Mouse (Mus musculus): Measurements from ENCODE around the gene Zfp712. TPM values are rescaled to one million over a fixed set of nuclear protein-coding genes. Genes with fewer than 3 reads are reported as not detected.

Zfp712 gene
- polyA plus RNA-seq (2015; fragmentation: Nextera tagmentation; extraction: Ambion mirVana) = 4.5 and 5.5 TPM in 2 replicates

GRCm38 (mm10) chr13:67060786-67061358 is at the start of gene Zfp712:
Gene Zfp712, minus strand, starts transcription at chr13:67061170.
- no peaks in the 10 kb centered on the region for H3K36me3 ChIP-seq
- peak within 1 kb of the TSS; percentile 83 for H3K9ac ChIP-seq
- H3K4me2 ChIP-seq = peak within 1 kb of the TSS; percentile 79
- H3K27me3 ChIP-seq = no peaks in the 10 kb centered on the region
- H3K4me1 ChIP-seq = peaks cover 4% of the 10 kb centered on the region; the same call in 1 of the 2 replicates
- under 1% methylated on average over 27 of the region's 27 CpGs for WGBS
- peak within 1 kb of the TSS; percentile 71 for H3K4me3 ChIP-seq
- H3K9me3 ChIP-seq = no peaks in the 10 kb centered on the region
- ATAC-seq (ENCODE audit: insufficient number of reproducible peaks, insufficient read depth, low FRiP score, low TSS enrichment, low read depth) = peak; percentile 92
- peak within 1 kb of the TSS; percentile 91 for H3K27ac ChIP-seq

GRCm38 (mm10) chr13:67108821-67109206 is 47.8 kb upstream of the Zfp712 start:
- H3K4me2 ChIP-seq = peak overlapping the region; percentile 69
- H3K4me3 ChIP-seq = peak overlapping the region; percentile 64
- peak; percentile 50 for ATAC-seq (ENCODE audit: insufficient number of reproducible peaks, insufficient read depth, low FRiP score, low TSS enrichment, low read depth)
- H3K27me3 ChIP-seq = no peaks in the 10 kb centered on the region
- H3K27ac ChIP-seq = no peak overlapping the region; the same call in 1 of the 2 replicates
- H3K9ac ChIP-seq = 0 out of 2 replicates have a peak overlapping the region, but pooled peaks have one; percentile 36
- H3K4me1 ChIP-seq = peaks cover 6% of the 10 kb centered on the region
- WGBS = 6% methylated on average over 9 of the region's 9 CpGs
- 0 out of 2 replicates have a peak, but pooled peaks cover 8% of the 10 kb centered on the region for H3K9me3 ChIP-seq
- H3K36me3 ChIP-seq = peaks cover 14% of the 10 kb centered on the region

DNA sequence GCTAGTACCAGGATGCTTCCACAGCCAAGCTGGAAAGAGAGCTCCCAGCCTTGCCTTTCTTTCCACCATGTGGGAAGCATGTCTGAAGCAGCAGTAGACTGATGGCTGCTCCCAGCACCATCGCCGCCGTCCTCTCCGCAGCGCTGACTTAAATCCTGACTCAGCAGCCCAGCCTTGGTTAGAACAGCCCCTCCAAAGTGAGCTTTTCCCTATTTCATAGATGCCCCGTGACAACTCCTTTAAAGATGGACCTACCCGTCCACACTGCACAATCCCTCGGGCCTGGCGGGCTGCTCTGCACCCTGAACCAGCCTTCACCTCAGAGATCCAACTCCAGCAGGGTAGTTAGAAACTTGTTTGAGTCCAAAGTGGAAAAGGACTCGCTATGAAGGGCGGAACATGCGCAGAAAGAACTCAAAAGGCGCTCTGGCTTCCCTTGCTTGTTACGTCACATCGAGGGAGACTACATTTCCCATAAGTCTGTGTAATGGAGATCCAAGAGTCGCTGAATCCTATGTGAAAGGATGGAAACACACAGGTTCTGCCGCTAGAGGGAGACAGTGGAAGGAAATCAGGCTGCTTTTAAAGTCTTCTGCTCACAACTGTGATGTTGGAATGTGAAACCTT is 47.3 kb upstream of the Zfp712 start, which contains the start of gene Gm28557:
TSS of gene Gm28557 (minus strand) at position 411 of the 627 bp plus-strand sequence.
- Histone ChIP-seq H3K36me3 (peaks cover 14% of the 10 kb centered on the region), H3K4me3 (peak within 1 kb of the TSS; percentile 64), H3K4me1 (peaks cover 6% of the 10 kb centered on the region), H3K4me2 (peak within 1 kb of the TSS; percentile 69), H3K9me3 (0 out of 2 replicates have a peak, but pooled peaks cover 8% of the 10 kb centered on the region), H3K9ac (peak within 1 kb of the TSS; percentile 86), H3K27ac (peak within 1 kb of the TSS; percentile 92), H3K27me3 (no peaks in the 10 kb centered on the region)
- peak; percentile 95 for ATAC-seq (ENCODE audit: insufficient number of reproducible peaks, insufficient read depth, low FRiP score, low TSS enrichment, low read depth)
- under 1% methylated on average over 17 of the region's 17 CpGs for WGBS

DNA sequence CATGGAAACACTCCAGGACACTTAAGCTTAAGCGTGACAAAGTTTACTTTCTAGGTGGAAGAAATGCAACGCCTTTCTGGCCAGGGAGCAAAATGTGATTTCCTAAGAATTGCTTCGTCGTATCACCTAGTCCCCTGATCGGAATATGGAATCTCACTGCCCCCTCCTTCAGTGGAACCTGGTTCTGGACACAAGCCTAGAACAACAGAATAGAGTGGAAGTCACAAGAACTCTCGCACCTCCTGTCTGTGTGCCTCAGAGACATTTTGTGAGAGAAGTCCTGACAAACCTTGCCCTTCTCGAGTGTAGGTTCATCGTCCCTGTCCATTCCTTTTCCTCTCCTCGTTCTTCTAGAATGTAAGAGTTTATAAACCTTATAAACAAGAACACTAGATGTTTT is 46.7 kb upstream of the Zfp712 start:
- Histone ChIP-seq H3K27me3 (no peaks in the 10 kb centered on the region), H3K36me3 (peaks cover 14% of the 10 kb centered on the region), H3K4me2 (peak overlapping the region; percentile 69), H3K4me1 (peaks cover 6% of the 10 kb centered on the region), H3K9me3 (0 out of 2 replicates have a peak, but pooled peaks cover 8% of the 10 kb centered on the region), H3K9ac (peak overlapping the region; percentile 86), H3K27ac (peak overlapping the region; percentile 92), H3K4me3 (peak overlapping the region; percentile 64)
- WGBS = 65% methylated on average over 9 of the region's 9 CpGs
- ATAC-seq (ENCODE audit: insufficient number of reproducible peaks, insufficient read depth, low FRiP score, low TSS enrichment, low read depth) = no peak

DNA sequence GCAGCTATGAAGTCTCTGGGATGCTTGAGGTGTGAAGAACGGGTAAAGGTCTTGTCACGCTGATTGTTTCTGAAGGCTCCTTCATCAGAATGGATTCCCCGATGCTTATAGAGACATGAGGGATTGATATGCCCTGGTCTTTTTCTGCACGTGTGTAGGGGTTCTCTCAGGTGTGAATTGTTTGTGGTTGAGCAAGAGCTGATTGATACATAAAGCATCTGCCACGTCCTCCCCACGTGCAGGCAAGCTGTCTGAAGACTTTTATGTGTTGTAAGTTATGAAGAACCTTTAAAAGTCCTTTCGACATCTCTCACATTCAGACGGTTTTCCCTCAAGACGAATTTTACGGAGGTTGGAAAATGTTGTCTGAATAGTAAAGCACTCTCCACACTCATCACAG is 36.9 kb upstream of the Zfp712 start, which contains the start of gene Zfp708:
TSS of gene Zfp708 (minus strand) at position 101 of the 400 bp plus-strand sequence.
- Histone ChIP-seq H3K9ac (no peak within 1 kb of the TSS), H3K4me1 (no peaks in the 10 kb centered on the region), H3K4me2 (no peak within 1 kb of the TSS), H3K9me3 (no peaks in the 10 kb centered on the region), H3K27ac (no peak within 1 kb of the TSS), H3K27me3 (no peaks in the 10 kb centered on the region), H3K36me3 (peaks cover 11% of the 10 kb centered on the region; the same call in 1 of the 2 replicates), H3K4me3 (no peak within 1 kb of the TSS)
- 86% methylated on average over 10 of the region's 10 CpGs for WGBS
- no peak for ATAC-seq (ENCODE audit: insufficient number of reproducible peaks, insufficient read depth, low FRiP score, low TSS enrichment, low read depth)

DNA sequence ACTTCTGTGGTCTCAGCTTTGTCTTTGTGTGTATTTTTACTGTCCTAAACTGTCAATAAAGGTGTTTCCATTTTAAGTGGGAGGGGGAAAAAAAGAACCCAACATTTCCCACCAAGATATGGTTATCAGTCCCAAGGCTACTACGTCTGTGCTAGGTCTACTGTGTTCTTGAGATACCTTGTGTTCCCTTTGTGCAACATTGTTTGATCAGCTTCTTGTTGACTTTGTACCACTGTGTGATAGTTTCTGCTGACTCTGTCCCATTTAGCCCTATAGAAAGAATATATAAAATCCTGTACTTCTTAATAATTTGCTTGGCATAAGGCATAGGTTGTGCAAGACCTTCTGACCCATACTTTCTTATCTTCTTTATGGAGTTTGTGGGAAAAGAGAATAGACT is 29.2 kb upstream of the Zfp712 start:
- no peaks in the 10 kb centered on the region for H3K27me3 ChIP-seq
- H3K9ac ChIP-seq = no peak overlapping the region
- H3K4me3 ChIP-seq = no peak overlapping the region
- 86% methylated on average over 1 of the region's 1 CpGs for WGBS
- no peaks in the 10 kb centered on the region for H3K9me3 ChIP-seq
- no peaks in the 10 kb centered on the region for H3K4me1 ChIP-seq
- ATAC-seq (ENCODE audit: insufficient number of reproducible peaks, insufficient read depth, low FRiP score, low TSS enrichment, low read depth) = no peak
- no peak overlapping the region for H3K4me2 ChIP-seq
- no peaks in the 10 kb centered on the region for H3K36me3 ChIP-seq
- no peak overlapping the region for H3K27ac ChIP-seq

DNA sequence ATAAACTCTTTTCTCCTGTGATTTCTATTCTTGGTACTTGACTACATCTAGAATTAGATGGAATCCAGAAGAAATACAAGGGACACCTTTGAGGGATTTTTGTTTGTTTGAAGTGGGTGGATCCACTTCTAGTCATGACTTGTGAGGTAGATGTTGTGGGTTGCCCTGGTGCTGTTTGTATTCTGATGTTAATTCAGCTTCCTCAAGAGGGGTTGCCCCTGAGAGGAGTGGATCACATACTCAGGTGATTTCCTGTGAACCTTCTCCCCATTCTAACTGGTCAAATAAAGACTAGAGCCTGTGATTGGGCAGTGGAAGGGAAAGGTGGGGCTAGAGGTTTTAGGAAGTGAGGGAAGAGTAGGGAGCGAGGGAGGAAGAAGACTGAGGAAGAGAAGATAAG is 21.0 kb upstream of the Zfp712 start:
- ATAC-seq (ENCODE audit: insufficient number of reproducible peaks, insufficient read depth, low FRiP score, low TSS enrichment, low read depth) = no peak
- Histone ChIP-seq H3K4me3 (peak overlapping the region; percentile 67), H3K36me3 (peaks cover 21% of the 10 kb centered on the region), H3K4me1 (peaks cover 8% of the 10 kb centered on the region; the same call in 1 of the 2 replicates), H3K27me3 (no peaks in the 10 kb centered on the region), H3K27ac (peak overlapping the region; percentile 91), H3K9me3 (peaks cover 6% of the 10 kb centered on the region), H3K4me2 (peak overlapping the region; percentile 65), H3K9ac (peak overlapping the region; percentile 81)
- 68% methylated on average over 1 of the region's 1 CpGs for WGBS

DNA sequence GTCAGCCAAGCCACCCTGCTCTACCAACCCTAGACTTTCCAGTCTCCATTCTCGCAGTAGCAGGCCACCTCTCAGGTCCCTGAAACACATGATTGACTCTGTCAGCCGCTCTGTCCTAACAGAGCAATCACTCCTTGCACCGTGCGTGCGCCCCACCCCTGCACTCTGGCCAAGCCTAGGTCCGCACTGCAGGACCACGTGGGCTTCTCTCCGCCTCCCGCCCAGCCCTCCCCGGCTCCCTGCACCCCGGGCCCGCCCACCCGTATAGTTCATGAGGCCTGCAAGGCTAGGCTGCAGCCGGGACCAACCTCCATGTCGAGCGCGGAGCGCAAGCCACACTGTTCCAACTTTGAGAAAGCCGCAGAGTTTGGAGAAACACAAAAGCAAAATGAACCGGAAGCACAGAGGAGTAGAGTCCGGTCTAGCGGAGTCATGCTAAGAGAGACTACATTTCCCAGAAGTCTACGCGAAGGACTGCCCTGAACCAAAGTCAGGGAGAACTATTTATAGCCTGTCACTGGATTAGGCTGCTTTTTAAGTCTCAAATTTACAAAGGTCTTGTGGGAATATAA is 20.3 kb upstream of the Zfp712 start:
- H3K27me3 ChIP-seq = no peaks in the 10 kb centered on the region
- peak overlapping the region; percentile 65 for H3K4me2 ChIP-seq
- peaks cover 8% of the 10 kb centered on the region; the same call in 1 of the 2 replicates for H3K4me1 ChIP-seq
- H3K36me3 ChIP-seq = peaks cover 26% of the 10 kb centered on the region
- ATAC-seq (ENCODE audit: insufficient number of reproducible peaks, insufficient read depth, low FRiP score, low TSS enrichment, low read depth) = peak; percentile 96
- under 1% methylated on average over 24 of the region's 24 CpGs for WGBS
- H3K27ac ChIP-seq = peak overlapping the region; percentile 91
- H3K9ac ChIP-seq = peak overlapping the region; percentile 81
- peaks cover 11% of the 10 kb centered on the region for H3K9me3 ChIP-seq
- peak overlapping the region; percentile 67 for H3K4me3 ChIP-seq

DNA sequence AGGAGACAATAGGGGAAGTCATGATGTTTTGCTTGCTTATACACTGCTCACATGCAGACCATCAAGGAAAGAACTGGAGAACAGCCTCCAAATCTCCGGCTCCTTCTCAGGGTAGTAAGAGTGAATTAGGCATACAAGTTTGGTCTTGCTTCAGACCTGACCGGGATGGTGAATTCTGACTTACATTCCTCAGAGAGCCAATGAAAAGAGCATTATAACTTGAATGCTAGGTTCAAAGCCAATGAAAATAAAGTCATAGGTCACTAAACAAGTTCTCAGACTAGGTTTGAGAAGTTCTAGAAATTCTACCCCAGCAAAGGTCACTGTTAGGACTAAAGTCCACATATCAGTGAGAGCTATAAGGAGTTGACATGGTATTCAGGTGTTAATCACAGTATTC is 16.3 kb upstream of the Zfp712 start:
- peaks cover 58% of the 10 kb centered on the region for H3K36me3 ChIP-seq
- H3K27me3 ChIP-seq = no peaks in the 10 kb centered on the region
- peaks cover 8% of the 10 kb centered on the region; the same call in 1 of the 2 replicates for H3K4me1 ChIP-seq
- no peak for ATAC-seq (ENCODE audit: insufficient number of reproducible peaks, insufficient read depth, low FRiP score, low TSS enrichment, low read depth)
- H3K9ac ChIP-seq = no peak overlapping the region
- H3K4me3 ChIP-seq = no peak overlapping the region
- WGBS = 98% methylated on average over 2 of the region's 2 CpGs
- H3K27ac ChIP-seq = no peak overlapping the region
- peaks cover 28% of the 10 kb centered on the region for H3K9me3 ChIP-seq
- no peak overlapping the region for H3K4me2 ChIP-seq

GRCm38 (mm10) chr13:67072786-67073185 is 11.8 kb upstream of the Zfp712 start:
- WGBS = 94% methylated on average over 2 of the region's 2 CpGs
- no peak overlapping the region for H3K4me2 ChIP-seq
- no peak overlapping the region for H3K27ac ChIP-seq
- no peaks in the 10 kb centered on the region for H3K4me1 ChIP-seq
- peaks cover 75% of the 10 kb centered on the region for H3K36me3 ChIP-seq
- H3K27me3 ChIP-seq = no peaks in the 10 kb centered on the region
- H3K9me3 ChIP-seq = peaks cover 58% of the 10 kb centered on the region
- H3K4me3 ChIP-seq = no peak overlapping the region
- H3K9ac ChIP-seq = no peak overlapping the region
- no peak for ATAC-seq (ENCODE audit: insufficient number of reproducible peaks, insufficient read depth, low FRiP score, low TSS enrichment, low read depth)

- no peak overlapping the region for H3K9ac ChIP-seq
- no peak for ATAC-seq (ENCODE audit: insufficient number of reproducible peaks, insufficient read depth, low FRiP score, low TSS enrichment, low read depth)
- peaks cover 29% of the 10 kb centered on the region for H3K36me3 ChIP-seq
- H3K4me2 ChIP-seq = no peak overlapping the region
- H3K9me3 ChIP-seq = peaks cover 27% of the 10 kb centered on the region
- H3K27ac ChIP-seq = no peak overlapping the region
- no peak overlapping the region for H3K4me3 ChIP-seq
- 79% methylated on average over 8 of the region's 8 CpGs for WGBS
- no peaks in the 10 kb centered on the region for H3K4me1 ChIP-seq
- no peaks in the 10 kb centered on the region for H3K27me3 ChIP-seq
These were observed 4.4 kb upstream of the Zfp712 start for GRCm38 (mm10) chr13:67065386-67065785.
